Mouse (Mus musculus) left cerebral cortex, adult 11 months (tissue): ENCODE measurements around the gene Accsl.

ENCODE experiments used
- DNase-seq: peaks from one replicate; pipeline ENCODE4 v3.0.0; 2022; ENCODE audit warnings: low spot score

Accsl gene

DNA sequence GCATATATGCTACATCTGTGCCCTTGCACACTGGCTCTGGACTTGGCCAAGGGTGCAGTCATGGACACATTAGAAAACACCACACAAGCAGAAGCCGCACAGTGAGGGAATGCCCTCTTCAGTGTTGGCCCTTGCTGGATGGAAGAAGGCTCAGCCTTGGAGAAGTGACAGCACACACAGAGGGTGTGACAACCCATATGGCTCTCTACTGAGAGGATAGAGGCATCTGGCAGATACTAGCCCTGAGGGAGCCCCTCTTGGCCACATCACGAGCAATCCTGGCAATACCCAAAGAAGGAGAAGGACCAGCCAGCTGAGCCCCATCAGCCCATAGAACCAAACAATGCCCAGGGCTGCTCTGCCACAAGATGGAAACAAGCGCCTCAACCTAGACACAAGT lies 5.6 kb upstream of the Accsl start:
- no peak for DNase-seq

DNA sequence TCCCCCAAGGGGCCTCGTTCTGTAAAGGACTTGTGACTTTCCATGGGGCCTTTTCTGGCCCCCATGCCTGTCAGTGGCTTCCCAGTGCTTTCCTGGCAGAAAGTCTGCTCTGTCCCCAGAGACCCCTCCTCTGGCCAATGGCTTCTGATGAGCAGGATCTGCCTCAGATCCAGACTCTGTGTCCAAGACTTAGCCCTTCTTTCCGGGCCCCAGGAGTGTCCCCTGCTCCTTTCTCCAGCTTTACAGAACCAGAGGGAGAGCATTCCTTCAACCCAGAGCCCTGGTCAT lies 5.2 kb upstream of the Accsl start:
- no peak for DNase-seq

DNA sequence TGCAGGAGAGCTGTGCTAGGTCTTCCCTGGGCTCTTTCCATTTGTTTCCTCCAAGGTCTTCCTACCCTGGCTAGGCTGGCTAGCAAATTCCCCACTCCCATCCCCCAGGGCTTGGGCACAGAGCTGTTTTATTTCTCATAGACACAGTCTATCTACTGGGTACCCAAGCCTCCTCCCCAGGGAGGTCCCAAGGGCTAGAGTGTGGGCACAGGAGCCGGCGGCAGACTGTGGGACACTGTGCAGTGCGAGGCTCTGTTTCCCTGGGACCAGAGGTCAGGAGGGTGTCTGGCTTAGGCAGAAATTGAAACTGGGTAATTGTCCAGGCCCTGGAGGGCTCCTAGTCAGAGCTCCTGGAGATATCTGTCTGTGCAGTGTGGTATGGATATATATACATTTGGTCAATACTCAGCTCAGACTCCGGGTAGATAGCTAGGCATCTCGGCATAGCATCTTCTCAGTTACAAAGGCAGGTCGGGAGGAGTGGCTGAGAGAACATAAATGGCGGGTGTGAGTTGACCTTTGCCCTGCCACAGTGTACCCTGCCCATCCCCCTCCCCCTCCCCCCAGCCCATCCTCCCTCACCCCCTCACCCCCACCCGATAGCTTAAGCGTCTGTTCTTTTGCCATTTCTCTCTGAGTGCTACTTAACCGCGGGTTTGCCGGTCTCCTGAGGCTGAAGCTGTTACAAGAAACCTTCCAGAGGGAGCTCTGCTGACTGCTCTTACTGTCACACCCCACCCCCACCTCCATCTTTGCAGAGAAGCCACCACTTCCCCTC lies 4.7 kb upstream of the Accsl start:
- no peak for DNase-seq

DNA sequence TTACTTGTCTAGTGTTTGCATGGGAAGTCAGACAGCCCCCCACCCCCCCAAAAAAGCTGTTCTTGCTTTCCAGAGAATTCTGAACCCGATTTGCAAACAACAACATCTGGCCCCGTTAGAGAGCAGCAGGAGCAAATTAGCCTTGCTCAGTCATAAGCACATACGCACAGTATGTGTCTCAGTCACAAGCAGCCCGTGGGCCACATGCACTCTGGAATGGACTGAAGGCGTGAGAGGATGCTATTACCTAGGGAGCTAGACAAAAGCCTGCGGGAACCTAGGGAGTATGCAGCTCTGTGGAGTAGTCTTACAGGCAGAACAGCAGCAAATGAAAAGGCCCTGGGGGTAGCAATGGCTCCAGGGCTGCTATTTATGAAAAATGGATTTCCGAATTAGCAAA lies 3.3 kb upstream of the Accsl start:
- no peak for DNase-seq

DNA sequence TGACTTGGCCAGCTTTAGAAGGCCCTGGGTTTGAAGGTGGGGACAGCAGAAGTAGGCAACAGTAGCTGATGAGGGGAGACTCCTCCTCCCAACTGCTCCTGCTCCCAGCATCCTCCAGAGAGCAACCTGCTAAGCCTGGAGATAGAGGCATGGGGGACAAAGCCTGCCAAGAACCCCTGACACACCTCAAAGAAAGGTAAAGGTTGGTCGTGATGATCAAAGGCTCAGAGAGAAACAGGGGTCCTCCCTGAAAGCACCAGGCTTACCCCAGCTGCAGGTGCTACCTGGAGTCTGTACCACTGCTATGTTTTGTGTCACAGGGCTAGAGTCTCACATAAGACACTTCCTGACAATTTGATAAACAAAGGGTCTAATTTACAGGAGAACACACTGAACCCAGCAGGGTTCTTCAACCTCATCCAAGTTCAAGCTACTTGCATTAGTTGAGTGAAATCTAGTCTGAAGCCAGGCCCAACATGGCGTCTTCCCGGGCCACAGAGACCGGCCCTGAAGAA lies 2.5 kb upstream of the Accsl start:
- no peak for DNase-seq

DNA sequence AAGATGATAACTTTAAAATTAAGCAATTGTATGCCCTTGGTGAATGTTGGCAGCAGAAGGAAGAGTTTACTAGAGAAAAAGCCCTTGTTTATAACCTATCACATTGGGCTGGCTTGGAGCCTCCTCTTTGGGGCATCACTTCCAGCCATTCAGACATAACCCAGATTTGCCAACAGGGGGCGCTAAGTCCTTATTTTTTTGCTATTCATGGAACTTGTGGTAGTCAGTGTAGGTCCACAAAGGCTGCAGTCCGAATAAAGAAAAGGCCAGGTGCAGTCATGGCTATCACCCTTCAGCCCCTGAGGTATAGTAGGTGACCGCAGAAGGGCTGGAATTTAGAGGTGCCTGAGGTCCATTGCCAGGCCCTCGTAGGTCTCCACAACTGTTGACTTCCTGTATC lies 1.9 kb upstream of the Accsl start:
- DNase-seq, result peak; percentile 70

DNA sequence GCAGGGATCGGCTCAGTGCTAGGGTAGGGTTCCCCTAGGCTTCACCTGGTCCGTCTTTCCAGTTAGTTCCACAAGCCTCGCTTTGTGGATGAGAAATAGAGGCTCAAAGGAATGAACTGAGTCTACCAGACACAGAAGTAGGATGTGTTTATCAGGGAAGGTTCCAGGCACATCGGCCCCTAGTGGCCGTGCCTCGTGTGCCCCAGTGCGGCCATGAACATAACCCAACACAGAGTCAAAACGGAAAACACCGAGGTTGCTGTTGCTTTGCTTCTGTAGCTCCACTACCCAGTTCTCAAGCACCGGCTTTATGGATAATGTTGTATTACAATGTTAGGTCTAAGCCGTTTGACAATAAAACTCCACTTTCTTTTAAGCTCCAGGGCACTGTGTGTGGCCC lies 391 bp downstream of the Accsl start:
- no peak for DNase-seq

DNA sequence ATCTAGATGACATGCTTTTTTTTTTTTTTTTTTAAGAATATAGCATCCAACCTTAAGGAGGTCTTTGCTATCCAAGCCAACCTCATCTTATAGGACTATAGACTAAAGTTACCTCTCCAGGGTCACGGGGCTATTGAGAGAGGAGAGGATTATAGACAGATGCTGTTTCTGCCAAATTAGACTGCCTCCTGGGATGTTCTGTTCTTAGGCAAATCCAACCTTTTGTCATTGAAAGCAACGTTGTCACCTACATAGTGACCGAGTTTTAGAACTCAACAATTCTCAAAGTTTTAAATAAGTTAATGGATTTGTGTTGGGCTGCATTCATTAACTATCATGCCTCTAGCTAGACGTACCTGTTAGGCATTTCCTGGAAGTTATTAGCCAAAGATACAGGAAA lies 5.7 kb downstream of the Accsl start:
- DNase-seq, result no peak

DNA sequence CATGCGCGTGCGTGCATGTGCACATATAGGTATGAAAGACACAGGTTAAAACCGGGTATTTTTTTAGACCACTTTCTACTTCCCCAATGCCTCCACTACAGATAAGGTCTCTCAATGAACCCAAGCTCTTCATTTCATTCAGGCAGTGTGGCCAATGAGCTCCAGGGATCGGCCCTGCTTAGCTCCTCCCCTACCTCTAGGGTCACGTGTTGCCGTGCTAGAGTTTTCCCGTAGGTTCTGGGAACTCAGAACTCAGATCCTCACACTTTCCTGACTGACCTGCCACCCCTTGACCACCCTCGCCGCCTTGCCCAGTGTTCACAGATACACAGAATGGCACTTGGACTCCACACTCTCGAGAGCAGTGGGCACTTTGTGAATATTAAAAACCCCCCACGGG lies 10.1 kb downstream of the Accsl start:
- no peak for DNase-seq

DNA sequence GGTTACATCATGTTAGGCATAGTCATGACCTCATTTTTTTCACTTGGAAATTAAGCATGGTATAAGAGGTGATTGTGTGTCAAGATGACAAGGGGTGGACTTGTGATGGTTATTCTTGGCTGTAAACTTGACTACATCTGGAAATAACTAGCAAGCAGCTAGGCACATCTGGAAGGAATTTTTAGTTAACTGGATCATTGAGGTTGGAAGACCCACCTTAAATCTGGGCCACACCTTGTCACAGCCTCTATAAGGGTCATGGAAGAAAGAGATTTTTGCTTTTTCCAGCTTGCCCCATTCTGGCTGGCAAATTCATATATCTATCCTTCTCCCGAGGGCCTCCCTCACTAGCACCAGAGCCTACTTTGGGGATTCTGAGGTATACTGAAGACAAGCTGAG lies 17.7 kb downstream of the Accsl start:
- DNase-seq, result no peak

DNA sequence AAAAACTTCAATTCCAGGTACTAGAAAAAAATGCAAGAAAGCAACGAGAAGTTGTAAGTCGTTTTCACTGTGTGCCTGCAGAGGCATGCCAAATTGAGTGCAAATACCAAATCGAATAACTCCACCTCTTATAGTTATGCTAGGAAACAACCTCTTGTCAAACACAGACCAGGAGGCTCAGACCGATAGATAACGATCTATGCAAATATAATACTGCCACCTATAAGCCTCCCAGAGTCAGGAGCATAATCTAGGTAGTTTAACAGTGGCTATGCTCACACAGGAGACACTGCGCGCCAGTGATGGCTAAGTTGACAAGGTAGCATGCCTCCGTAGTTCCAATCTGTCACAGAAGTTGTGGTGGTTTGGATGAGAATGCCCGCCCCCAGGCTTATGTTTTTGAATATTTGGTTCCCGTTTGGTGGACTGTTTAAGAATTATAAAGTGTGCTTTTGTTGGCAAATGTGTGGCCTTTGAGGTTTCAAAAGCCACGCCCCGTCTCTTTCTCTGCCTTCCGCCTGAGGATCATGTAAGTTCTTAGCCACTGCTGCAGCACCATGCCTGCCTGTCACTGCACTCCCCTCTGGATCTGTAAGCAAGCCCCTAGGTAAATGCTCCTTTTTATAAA lies 18.5 kb downstream of the Accsl start:
- DNase-seq, result no peak

DNA sequence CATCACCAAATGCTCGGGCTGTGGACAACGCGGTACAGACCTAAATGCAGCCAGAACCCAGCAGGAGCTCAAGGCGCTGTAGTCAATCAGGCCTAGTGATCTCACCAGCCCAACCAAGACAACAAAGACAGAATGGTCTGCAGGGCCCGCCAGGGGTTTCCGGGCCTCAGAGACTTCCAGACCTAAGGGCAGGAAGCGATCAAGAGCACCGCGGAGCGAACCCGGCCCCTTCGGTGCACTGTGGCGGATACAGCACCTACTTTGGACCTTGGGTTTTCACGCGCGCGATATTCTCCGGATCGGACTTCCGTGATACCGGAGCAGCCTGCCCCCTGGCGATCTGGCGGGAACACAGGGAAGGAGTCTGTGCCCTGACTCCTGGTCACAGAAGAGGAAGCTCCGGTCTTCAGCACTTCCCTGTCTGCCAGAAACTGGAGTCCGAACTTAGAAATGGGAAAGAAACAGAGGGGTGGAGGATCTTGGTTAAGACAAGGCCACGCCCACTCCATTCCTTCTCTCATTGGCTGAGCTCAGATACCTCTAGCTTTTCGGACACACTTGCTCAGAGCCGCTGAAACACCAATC lies 19.4 kb downstream of the Accsl start, which contains the start of gene Accs:
Gene Accs, minus strand, starts transcription at position 439 of the 585 bp plus-strand sequence.
- DNase-seq, result peak; percentile 23

DNA sequence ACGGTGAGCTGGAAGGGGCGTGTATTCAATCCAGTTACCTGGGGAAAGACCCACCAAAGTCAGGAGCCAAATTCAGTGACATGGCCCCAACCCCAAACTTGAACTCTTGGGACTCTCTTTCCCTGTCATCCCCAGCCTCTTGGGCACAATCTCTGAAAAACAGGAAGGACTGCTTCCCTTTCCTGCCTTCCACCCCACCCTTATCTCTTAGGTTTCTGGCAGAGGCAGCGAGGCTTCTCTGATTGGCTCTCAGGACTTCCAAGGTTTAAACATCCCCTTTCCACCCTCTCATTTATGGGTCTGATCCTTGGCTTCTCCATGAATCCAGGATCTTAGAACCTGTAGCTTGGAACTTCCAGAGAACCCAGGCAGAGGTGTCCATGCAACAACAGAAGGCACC lies 27.6 kb downstream of the Accsl start:
- DNase-seq, result no peak

DNA sequence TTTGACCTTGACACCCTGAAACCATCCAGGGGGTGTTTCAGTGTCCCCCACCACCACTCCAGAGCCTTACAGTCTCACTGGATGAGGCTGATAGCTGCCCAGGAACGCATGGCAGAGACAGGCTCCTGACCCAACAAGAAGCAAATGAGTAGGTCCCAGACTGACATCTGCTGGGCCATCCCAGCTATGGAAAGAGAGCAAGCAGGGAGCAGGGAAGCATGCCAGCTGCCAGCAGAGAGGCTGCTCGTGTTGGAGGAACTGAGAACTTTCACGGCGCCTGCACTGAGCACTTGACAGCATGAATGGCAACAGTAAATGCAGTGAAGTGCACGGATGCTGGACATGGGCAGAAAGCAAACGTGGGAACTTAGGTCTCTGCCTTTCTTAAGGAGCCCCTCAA lies 28.8 kb downstream of the Accsl start:
- no peak for DNase-seq

DNA sequence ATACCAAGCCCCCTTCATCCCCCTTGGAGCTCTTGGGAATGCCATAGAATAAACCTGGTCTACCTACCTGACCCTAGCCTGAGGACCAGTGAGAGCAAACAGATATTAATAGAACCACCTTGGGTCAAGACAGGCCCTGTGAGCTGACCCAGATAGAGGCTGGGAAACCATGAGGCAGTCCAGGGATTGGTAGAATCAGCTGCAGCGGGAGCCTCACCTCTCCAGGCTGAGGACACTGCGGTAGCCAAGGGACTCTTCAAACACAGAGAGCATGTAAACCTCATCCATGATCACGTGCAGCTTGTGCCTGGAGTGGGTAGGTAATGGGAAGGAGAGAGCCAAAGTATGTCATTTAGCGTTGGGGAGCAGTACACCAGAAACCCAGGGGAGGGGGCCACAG lies 30.0 kb downstream of the Accsl start:
- DNase-seq, result no peak

DNA sequence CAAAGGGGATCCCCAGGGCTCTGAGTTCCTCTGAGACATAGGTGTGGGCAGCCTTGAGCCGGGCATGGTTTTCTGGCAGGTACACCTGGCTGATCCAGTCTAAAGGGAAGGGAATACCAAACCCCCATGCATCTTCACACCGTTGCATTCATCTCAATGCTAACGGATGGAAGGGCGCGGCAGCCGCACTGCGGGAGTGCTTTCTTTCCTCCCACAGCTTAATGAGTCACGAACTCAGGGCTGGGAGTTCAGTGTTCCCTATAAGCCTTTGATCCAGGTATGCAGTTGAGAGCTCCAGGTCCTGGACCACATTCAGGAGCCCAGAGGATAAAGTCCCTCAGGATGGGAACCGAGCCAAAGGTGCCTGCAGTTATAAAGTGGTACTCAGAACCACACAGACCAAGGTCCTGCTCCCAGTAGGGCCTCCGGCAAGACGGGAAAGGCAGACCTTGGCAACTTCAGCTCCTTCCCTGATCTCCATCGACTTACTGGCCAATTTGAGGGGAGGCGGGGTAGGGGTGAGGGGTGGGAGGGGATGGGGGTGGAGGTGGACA lies 32.6 kb downstream of the Accsl start:
- no peak for DNase-seq

DNA sequence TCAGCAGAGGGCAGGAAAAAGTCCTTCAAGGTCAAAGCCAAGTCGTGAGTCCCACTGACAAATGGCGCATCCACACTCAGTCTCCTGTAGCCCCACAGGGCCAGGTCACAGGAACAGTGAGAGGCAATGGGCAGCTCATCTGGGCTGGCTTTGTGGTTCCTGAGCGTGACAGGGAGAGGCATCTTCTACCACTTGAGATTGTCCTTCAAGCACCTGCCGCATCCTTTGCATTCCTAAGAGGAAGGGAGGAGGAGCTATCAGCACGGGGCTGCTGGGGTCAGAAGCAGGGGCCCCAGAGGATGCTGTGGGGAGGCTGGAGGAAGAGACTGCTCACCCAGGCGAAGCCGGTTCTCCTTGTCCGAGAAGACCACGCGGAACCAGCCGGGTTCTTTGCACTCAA lies 33.4 kb downstream of the Accsl start:
- DNase-seq, result no peak

DNA sequence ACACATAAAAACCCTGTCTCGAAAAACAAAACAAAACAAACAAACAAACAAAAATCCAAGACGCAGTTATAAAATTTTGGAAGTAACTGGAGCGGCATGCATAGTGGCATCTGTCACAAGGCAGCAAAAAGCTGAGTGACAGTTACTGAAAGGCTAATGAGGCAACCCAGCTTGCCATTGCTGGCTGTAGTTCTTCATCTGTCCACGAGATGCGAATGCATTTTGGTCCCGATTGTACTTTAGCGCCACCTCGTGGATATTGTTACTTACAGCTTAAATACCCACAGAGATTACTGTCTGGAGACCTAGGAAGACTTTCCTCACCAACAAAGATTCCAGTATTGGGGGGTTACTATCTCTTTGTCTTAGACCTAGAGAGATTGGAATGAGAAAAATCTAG lies 45.4 kb downstream of the Accsl start:
- DNase-seq, result peak; percentile 53

DNA sequence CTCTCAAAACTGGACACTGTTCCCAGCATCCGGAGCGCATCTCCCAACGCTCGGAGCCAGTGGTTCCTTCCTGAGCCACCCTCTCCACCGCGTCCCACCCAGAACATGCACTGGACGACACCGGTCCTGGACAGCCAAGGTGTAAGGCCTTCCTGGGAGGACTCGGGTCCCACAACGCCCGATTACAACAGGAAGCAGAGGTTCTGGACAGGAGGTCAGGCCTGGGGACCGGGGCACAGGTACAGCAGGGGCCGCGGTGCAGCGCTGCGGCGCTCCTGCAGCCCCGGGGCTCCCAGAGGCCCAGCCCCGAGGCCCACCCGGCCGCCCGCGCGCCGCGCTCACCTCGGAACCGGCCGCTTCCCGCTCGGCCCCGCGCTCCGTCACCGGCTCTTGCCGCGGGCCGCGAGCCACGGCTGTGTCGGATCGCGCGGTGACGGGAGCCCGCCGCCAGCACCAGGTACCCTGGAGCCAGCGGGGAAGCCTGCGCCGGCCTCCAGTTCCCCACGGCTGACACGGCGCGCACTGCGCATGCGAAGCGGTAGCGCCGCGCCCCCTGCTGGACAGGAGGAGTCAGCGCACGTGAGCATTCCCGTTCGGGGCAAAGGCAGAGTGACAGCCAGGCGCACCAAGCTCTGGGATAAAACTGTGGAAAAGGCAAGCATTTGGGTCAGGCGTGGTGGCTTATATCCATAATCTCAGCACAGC lies 46.8 kb downstream of the Accsl start, which contains the start of gene Ext2:
Gene Ext2, minus strand, starts transcription at position 524 of the 705 bp plus-strand sequence.
- peak; percentile 75 for DNase-seq

DNA sequence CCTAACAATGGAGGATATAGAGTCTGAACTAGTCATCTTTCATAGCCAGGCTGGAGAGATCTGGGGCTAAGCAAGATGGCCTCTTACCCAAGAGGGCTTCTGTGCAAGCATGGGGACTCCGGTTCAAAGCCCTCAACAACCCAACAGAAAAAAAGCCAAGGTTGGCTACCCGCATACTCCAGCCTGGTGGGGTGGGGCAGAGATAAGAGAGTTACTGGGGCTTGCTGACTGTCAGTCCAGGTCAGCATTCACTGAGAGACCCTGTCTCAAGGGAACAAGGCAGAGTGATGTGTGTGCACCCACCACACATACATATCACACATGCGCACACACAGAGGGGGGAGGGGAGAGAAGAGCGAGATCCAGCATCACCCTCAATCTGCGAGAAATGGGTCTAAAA lies 51.2 kb downstream of the Accsl start:
- DNase-seq, result no peak

DNA sequence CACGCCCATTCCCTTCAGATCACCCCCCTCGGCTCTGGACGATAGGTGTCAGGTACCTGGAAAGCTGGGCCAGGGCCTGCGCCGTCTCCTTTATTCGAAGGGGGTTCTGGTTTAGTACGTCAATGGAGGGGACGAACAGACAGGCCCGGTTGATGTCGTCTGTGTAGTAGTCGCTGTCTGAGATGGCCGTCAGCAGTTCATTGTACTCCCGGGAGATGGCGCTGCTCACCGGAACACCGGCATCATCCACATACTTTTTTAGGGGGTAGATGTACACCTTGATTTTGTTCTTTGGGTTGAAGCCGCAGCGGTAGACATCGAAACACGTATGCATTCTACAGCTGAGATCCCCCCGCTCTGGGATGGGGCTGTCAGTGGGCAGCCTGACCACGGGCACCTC lies 55.6 kb downstream of the Accsl start:
- DNase-seq, result no peak

DNA sequence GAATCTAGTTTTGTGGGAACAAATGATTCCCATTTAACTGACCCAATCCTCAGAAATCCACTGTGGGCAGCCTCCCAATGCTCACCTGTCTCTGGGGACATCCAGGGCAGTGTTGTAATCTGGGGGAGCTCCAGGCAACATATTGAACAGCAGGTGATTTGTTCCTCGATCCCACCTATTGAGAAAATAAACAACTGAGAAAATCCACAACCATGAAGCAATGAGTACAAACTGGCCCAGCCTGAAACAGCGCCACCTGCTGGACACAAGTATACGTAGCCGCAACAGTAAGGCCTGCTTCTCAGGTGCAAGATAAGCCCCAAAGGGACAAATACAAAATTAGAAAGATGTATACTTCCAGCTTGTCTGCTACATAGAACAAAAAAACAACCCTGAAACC lies 57.1 kb downstream of the Accsl start:
- no peak for DNase-seq

DNA sequence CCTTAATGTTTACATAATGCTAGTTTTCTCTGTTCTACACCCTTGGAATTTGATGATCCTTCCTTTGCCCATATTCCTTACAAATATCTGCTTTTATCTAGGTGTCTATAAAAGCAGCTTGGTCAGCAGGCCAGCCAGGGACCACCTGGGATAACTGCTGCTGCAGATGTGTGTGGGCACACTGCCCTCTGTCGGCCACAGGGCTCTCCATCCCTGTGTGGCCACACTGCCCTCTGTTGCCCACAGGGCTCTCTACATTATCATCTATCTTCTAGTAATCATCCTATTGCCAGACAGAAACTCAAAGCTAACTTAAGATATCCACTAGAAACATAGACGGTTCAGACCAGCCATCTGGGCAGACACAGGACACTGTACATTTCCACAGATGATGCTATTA lies 59.0 kb downstream of the Accsl start:
- no peak for DNase-seq
